ENCODE assay signal across 15 mouse cellular contexts in the genomic region with DNA sequence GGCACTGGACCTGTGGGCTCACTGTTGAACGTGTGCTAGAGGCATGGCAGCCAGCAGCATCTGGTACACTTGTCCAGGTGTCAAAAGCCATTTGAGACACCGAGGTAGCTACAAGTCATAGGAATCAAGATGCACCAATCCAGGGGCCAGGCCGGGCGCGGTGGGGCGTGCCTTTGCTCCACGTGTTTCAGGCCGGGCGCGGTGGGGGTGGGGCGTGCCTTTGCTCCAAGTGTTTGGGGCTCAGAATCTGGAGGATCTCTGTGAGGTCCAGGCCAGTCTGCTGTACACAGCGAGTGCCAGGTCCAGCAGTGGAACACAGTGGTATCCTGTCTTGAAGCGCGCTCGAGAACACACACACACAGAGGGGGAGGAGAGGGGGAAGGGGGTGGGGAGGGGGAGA. TPM values are rescaled to one million over a fixed set of nuclear protein-coding genes. Genes with fewer than 3 reads are reported as not detected.
DNase-seq lines count a peak whose midpoint lies in the region; ATAC-seq lines count a peak whose summit lies in the region.
"Had no signal": no experiment of that assay in that cellular context is flagged by ENCODE, and none has a peak within 500 bp of the region (broad histone marks: within the 10 kb centered on the region; RNA-seq: fewer than 3 reads in every experiment).

No protein-coding gene starts in this region.

- no peak for ATAC-seq in midbrain, embryonic 16.5 days
- ATAC-seq in activated CD4-positive, CD25-positive, alpha-beta regulatory T cell, adult 4 months: no peak

- intact Hi-C loops in heart, postnatal 36 days (cut with DNase I): loop anchor here (1.0 to 10.0 kb wide), 4 partner anchors 283 to 745 kb away; a partner anchor contains a TSS

- WGBS in midbrain, embryonic 16.5 days: 55% methylated on average over 15 of the region's 15 CpGs

- H3K4me1 ChIP-seq in midbrain, embryonic 16.5 days (ENCODE audit: control insufficient read depth, insufficient read depth, low read length): peaks cover 6% of the 10 kb centered on the region; the same call in 1 of the 2 replicates

- H3K36me3 ChIP-seq in midbrain, embryonic 16.5 days (ENCODE audit: control insufficient read depth, insufficient read depth, low read length): no peaks in the 10 kb centered on the region
- H3K36me3 ChIP-seq: embryonic facial prominence, embryonic 15.5 days; forebrain, embryonic 12.5 days; hindbrain, embryonic 10.5 days; limb, embryonic 15.5 days; midbrain, embryonic 13.5 days; neural tube, embryonic 15.5 days had no signal

- H3K4me3 ChIP-seq in midbrain, embryonic 16.5 days (ENCODE audit: low read depth, low read length): no peak overlapping the region
- H3K4me3 ChIP-seq: embryonic facial prominence, embryonic 15.5 days; forebrain, embryonic 12.5 days; hindbrain, embryonic 10.5 days; limb, embryonic 15.5 days; midbrain, embryonic 13.5 days; myocyte; neural tube, embryonic 15.5 days had no signal

- no peak overlapping the region for H3K9ac ChIP-seq in midbrain, embryonic 16.5 days (ENCODE audit: low read depth, low read length)
- H3K9ac ChIP-seq: embryonic facial prominence, embryonic 15.5 days; forebrain, embryonic 12.5 days; limb, embryonic 15.5 days; midbrain, embryonic 13.5 days; neural tube, embryonic 15.5 days had no signal

- H3K27me3 ChIP-seq in midbrain, embryonic 16.5 days (ENCODE audit: control insufficient read depth, insufficient read depth, low read depth, low read length): no peaks in the 10 kb centered on the region
- H3K27me3 ChIP-seq: embryonic facial prominence, embryonic 15.5 days; forebrain, embryonic 12.5 days; limb, embryonic 15.5 days; neural tube, embryonic 15.5 days had no signal

- H3K27ac ChIP-seq in midbrain, embryonic 16.5 days (ENCODE audit: low read length): no peak overlapping the region
- H3K27ac ChIP-seq: embryonic facial prominence, embryonic 15.5 days; forebrain, embryonic 12.5 days; hindbrain, embryonic 10.5 days; limb, embryonic 15.5 days; midbrain, embryonic 13.5 days; neural tube, embryonic 15.5 days had no signal

- H3K4me2 ChIP-seq in midbrain, embryonic 16.5 days (ENCODE audit: low read length): no peak overlapping the region
- H3K4me2 ChIP-seq: embryonic facial prominence, embryonic 15.5 days; forebrain, embryonic 12.5 days; limb, embryonic 15.5 days; midbrain, embryonic 13.5 days; neural tube, embryonic 15.5 days had no signal

- no peaks in the 10 kb centered on the region for H3K9me3 ChIP-seq in midbrain, embryonic 16.5 days (replicated peaks; ENCODE audit: control insufficient read depth, low read length, poor library complexity, severe bottlenecking)
- H3K9me3 ChIP-seq: embryonic facial prominence, embryonic 15.5 days; forebrain, embryonic 12.5 days; hindbrain, embryonic 10.5 days; limb, embryonic 15.5 days; midbrain, embryonic 13.5 days; neural tube, embryonic 15.5 days had no signal

- peak; percentile 49 for DNase-seq in cerebellum, adult 11-12 months
- no peak for DNase-seq in cerebellum, adult 8-10 months
- DNase-seq in heart, adult 11 months: peak; percentile 89
- DNase-seq in heart, postnatal 36 days: no peak
- peak; percentile 53 for DNase-seq in testis, postnatal 10 days (ENCODE audit: low spot score)
- DNase-seq in testis, postnatal 14 days (ENCODE audit: low spot score): no peak

RNA-seq across cellular contexts. Expression of a gene that starts 4.9 kb away (rescaled TPM):
- 10 to 100 TPM; 21.2 to 25.2 TPM for total RNA-seq in heart, postnatal 36 days (2021)
- 34.8 and 41.5 TPM in 2 replicates for polyA plus RNA-seq in midbrain, embryonic 16.5 days (2015; fragmentation: Nextera tagmentation; extraction: Ambion mirVana)
- polyA plus RNA-seq in activated CD4-positive, CD25-positive, alpha-beta regulatory T cell, adult 4 months (2017; shearing (Covaris generic)): 1 to 10 TPM; 2.1 to 2.9 TPM

RNA-seq across cellular contexts. Expression of a gene that starts 17.7 kb away (rescaled TPM):
- 10 to 100 TPM; 10.9 to 11.4 TPM for total RNA-seq in heart, postnatal 36 days (2021)
- polyA plus RNA-seq in midbrain, embryonic 16.5 days (2015; fragmentation: Nextera tagmentation; extraction: Ambion mirVana): 15.5 and 15.7 TPM in 2 replicates
- 10 to 100 TPM in 1 of 2 experiments, 1 to 10 TPM in 1; 9.5 to 10.9 TPM for polyA plus RNA-seq in activated CD4-positive, CD25-positive, alpha-beta regulatory T cell, adult 4 months (2017; shearing (Covaris generic))

Comparison
In these comparisons a context has a peak if more than half of its experiments do, and no peak if none do; other contexts are left out.
1. DNase-seq: peak in cerebellum, adult 11-12 months (single experiment), heart, adult 11 months (single experiment) and testis, postnatal 10 days (single experiment); none in cerebellum, adult 8-10 months (single experiment), heart, postnatal 36 days (0 of 2) and testis, postnatal 14 days (single experiment).